Mouse (Mus musculus) hindbrain, embryonic 10.5 days (tissue): Measurements from ENCODE around the gene Dnase1l2. TPM values are rescaled to one million over a fixed set of nuclear protein-coding genes. Genes with fewer than 3 reads are reported as not detected.

Experiments used
- DNase-seq: peaks from one replicate; pipeline ENCODE4 v3.0.0-alpha.2; 2017; ENCODE audit warnings: low spot score
- H3K27ac ChIP-seq: fragments of 300-500 bp; sonication (generic); 2 replicates; pipeline ENCODE4 v1.5.1; 2016; ENCODE audit warnings: mild to moderate bottlenecking, moderate library complexity
- H3K27me3 ChIP-seq: fragments of 300-500 bp; sonication (generic); 2 replicates; pipeline ENCODE4 v1.6.1; 2016; ENCODE audit warnings: mild to moderate bottlenecking; ENCODE audit not compliant: poor library complexity, insufficient read depth, severe bottlenecking
- H3K36me3 ChIP-seq: fragments of 300-500 bp; sonication (generic); 2 replicates; pipeline ENCODE4 v1.6.1; 2016; ENCODE audit warnings: mild to moderate bottlenecking, moderate library complexity
- H3K4me1 ChIP-seq: fragments of 300-500 bp; sonication (generic); replicated peaks from 2 replicates; pipeline ENCODE4 v1.6.1; 2016; ENCODE audit warnings: mild to moderate bottlenecking
- H3K4me3 ChIP-seq: fragments of 300-500 bp; sonication (generic); 2 replicates; pipeline ENCODE4 v1.5.1; 2016; ENCODE audit warnings: mild to moderate bottlenecking, moderate library complexity
- H3K9me3 ChIP-seq: fragments of 300-500 bp; sonication (generic); 2 replicates; pipeline ENCODE4 v1.6.1; 2016; ENCODE audit warnings: mild to moderate bottlenecking, moderate library complexity
- WGBS: fragments of 180-500 bp; shearing (Covaris S2); methylation state at CpG from one replicate; pipeline ENCODE4 v1.1.7; 2016; 5-methylcytosine and 5-hydroxymethylcytosine counted together
- polyA plus RNA-seq: library from polyadenylated mRNA; unstranded; fragments of >200 nt; fragmentation: Nextera tagmentation; extraction: Ambion mirVana; gene quantifications from 2 replicates; pipeline ENCODE4 v1.2.1, GENCODE M21; 2016

The Dnase1l2 gene
- polyA plus RNA-seq, 1 experiment from 2014 or later = 4.3 TPM

- Histone ChIP-seq H3K4me3 (peak overlapping the region; percentile 82), H3K9me3 (no peaks in the 10 kb centered on the region), H3K36me3 (peaks cover 46% of the 10 kb centered on the region), H3K27me3 (no peaks in the 10 kb centered on the region), H3K4me1 (peaks cover 33% of the 10 kb centered on the region), H3K27ac (peak overlapping the region; percentile 99)
- no peak for DNase-seq
- 53% methylated on average over 11 of the region's 11 CpGs for WGBS
Measured at GRCm38 (mm10) chr17:24477985-24478600, 35.2 kb upstream of the Dnase1l2 start.

GRCm38 (mm10) chr17:24477053-24477984 is 34.4 kb upstream of the Dnase1l2 start:
- peaks cover 41% of the 10 kb centered on the region for H3K4me1 ChIP-seq
- no peaks in the 10 kb centered on the region for H3K9me3 ChIP-seq
- H3K4me3 ChIP-seq = peak overlapping the region; percentile 82; the same call in 1 of the 2 replicates
- no peak for DNase-seq
- peaks cover 54% of the 10 kb centered on the region for H3K36me3 ChIP-seq
- H3K27me3 ChIP-seq = no peaks in the 10 kb centered on the region
- 93% methylated on average over 20 of the region's 20 CpGs for WGBS
- no peak overlapping the region for H3K27ac ChIP-seq

GRCm38 (mm10) chr17:24476022-24476776 is 33.3 kb upstream of the Dnase1l2 start:
- Histone ChIP-seq H3K4me3 (no peak overlapping the region), H3K4me1 (peaks cover 52% of the 10 kb centered on the region), H3K9me3 (no peaks in the 10 kb centered on the region), H3K27me3 (no peaks in the 10 kb centered on the region), H3K36me3 (peaks cover 59% of the 10 kb centered on the region), H3K27ac (no peak overlapping the region)
- WGBS = 92% methylated on average over 10 of the region's 10 CpGs
- no peak for DNase-seq

GRCm38 (mm10) chr17:24475586-24475985 is 32.7 kb upstream of the Dnase1l2 start:
- H3K9me3 ChIP-seq = no peaks in the 10 kb centered on the region
- H3K4me3 ChIP-seq = no peak overlapping the region
- H3K27ac ChIP-seq = no peak overlapping the region
- WGBS = 92% methylated on average over 6 of the region's 6 CpGs
- DNase-seq = no peak
- H3K36me3 ChIP-seq = peaks cover 59% of the 10 kb centered on the region
- no peaks in the 10 kb centered on the region for H3K27me3 ChIP-seq
- H3K4me1 ChIP-seq = peaks cover 59% of the 10 kb centered on the region

GRCm38 (mm10) chr17:24474557-24474956 is 31.7 kb upstream of the Dnase1l2 start:
- no peak for DNase-seq
- peaks cover 50% of the 10 kb centered on the region for H3K4me1 ChIP-seq
- no peak overlapping the region for H3K4me3 ChIP-seq
- peak overlapping the region; percentile 66; the same call in 1 of the 2 replicates for H3K27ac ChIP-seq
- peaks cover 59% of the 10 kb centered on the region for H3K36me3 ChIP-seq
- 66% methylated on average over 5 of the region's 5 CpGs for WGBS
- H3K27me3 ChIP-seq = no peaks in the 10 kb centered on the region
- H3K9me3 ChIP-seq = no peaks in the 10 kb centered on the region

- peak; percentile 17 for DNase-seq
- Histone ChIP-seq H3K27me3 (no peaks in the 10 kb centered on the region), H3K4me1 (peaks cover 50% of the 10 kb centered on the region), H3K9me3 (no peaks in the 10 kb centered on the region), H3K36me3 (peaks cover 59% of the 10 kb centered on the region), H3K27ac (peak within 1 kb of the TSS; percentile 66), H3K4me3 (peak within 1 kb of the TSS; percentile 96)
- WGBS = 78% methylated on average over 6 of the region's 6 CpGs
Measured at GRCm38 (mm10) chr17:24473612-24474275, 30.8 kb upstream of the Dnase1l2 start, which contains the start of gene Bricd5. Bricd5 (plus strand) TSS chr17:24473884.

GRCm38 (mm10) chr17:24472512-24472911 is 29.6 kb upstream of the Dnase1l2 start:
- Histone ChIP-seq H3K27ac (no peak overlapping the region), H3K36me3 (peaks cover 56% of the 10 kb centered on the region), H3K27me3 (no peaks in the 10 kb centered on the region), H3K4me1 (peaks cover 40% of the 10 kb centered on the region), H3K4me3 (peak overlapping the region; percentile 96), H3K9me3 (no peaks in the 10 kb centered on the region)
- DNase-seq = no peak
- 95% methylated on average over 4 of the region's 4 CpGs for WGBS

- 1% methylated on average over 68 of the region's 68 CpGs for WGBS
- H3K9me3 ChIP-seq = no peaks in the 10 kb centered on the region
Measured at GRCm38 (mm10) chr17:24470701-24471527, 28.0 kb upstream of the Dnase1l2 start.

GRCm38 (mm10) chr17:24469910-24470602 is 27.2 kb upstream of the Dnase1l2 start, which contains the start of the genes E4f1 and Pgp:
E4f1 (minus strand) TSS chr17:24470313.
Pgp (plus strand) TSS chr17:24470392.
- 0% methylated on average over 73 of the region's 75 CpGs for WGBS
- Histone ChIP-seq H3K36me3 (peaks cover 32% of the 10 kb centered on the region), H3K4me1 (peaks cover 35% of the 10 kb centered on the region), H3K27ac (peak within 1 kb of the TSS; percentile 96), H3K4me3 (peak within 1 kb of the TSS; percentile 96), H3K27me3 (no peaks in the 10 kb centered on the region), H3K9me3 (no peaks in the 10 kb centered on the region)
- peak; percentile 99 for DNase-seq

More at GRCm38 (mm10) chr17:24470701-24471527, 28.0 kb upstream of the Dnase1l2 start:
- Histone ChIP-seq H3K4me1 (peaks cover 35% of the 10 kb centered on the region), H3K27me3 (no peaks in the 10 kb centered on the region), H3K36me3 (peaks cover 40% of the 10 kb centered on the region), H3K4me3 (peak overlapping the region; percentile 96), H3K27ac (peak overlapping the region; percentile 96)
- DNase-seq = no peak

GRCm38 (mm10) chr17:24469336-24469909 is 26.5 kb upstream of the Dnase1l2 start:
- H3K27me3 ChIP-seq = no peaks in the 10 kb centered on the region
- H3K27ac ChIP-seq = peak overlapping the region; percentile 96
- H3K4me3 ChIP-seq = peak overlapping the region; percentile 96
- no peak for DNase-seq
- no peaks in the 10 kb centered on the region for H3K9me3 ChIP-seq
- H3K4me1 ChIP-seq = peaks cover 35% of the 10 kb centered on the region
- H3K36me3 ChIP-seq = peaks cover 25% of the 10 kb centered on the region
- 19% methylated on average over 7 of the region's 7 CpGs for WGBS
